Mouse (Mus musculus): ENCODE results near the gene Npm1. TPM values are rescaled to one million over a fixed set of nuclear protein-coding genes. Genes with fewer than 3 reads are reported as not detected.

Gene Npm1
- polyA plus RNA-seq, 1 experiment from 2014 or later: 277 TPM

- no peaks in the 10 kb centered on the region for H3K27me3 ChIP-seq (replicated peaks; ENCODE audit: insufficient read depth, low read length)
- H3K4me2 ChIP-seq (replicated peaks; ENCODE audit: low read depth, low read length): no peak overlapping the region
- WGBS: 80% methylated on average over 8 of the region's 8 CpGs
These were observed 28.5 kb downstream of the Npm1 start for GRCm38 (mm10) chr11:33134391-33134986.

DNA sequence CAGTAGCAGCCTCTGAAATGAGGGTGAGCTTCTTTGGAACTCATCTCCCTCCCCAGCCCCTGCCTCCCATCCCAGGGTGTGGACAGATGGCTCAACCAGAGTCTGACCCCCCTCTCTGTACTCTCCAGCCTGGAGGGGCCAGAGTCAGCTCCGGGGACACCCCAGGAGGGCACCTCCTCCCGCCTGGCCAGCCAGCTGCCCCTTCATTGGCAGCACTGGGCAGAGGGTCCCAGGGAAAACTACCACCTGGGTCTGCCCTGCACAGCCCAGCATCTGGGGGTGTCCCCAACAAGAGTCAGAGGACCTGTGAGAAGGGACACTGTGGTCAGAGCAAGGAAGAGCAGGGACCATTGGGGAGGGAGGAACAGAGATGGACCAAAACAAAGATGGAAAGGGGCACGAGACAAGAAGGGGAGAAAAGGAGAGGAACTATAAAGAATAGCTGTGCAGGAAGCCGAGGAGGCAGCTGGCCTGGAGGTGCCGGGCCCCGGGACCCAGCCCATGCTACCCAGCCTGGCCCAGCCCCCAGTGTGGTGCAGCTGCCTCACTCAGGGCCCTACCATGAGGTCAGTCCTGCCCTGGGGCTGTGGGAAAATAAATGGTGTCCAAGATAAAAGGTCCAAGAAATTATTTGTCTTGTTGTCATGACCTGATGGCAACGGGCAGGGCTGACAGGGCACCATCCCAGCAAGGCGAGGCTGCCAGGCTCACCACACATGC lies 30.2 kb downstream of the Npm1 start:
- Histone ChIP-seq H3K4me1 (ENCODE audit: insufficient read depth, low read depth, low read length) (no peaks in the 10 kb centered on the region), H3K27me3 (replicated peaks; ENCODE audit: insufficient read depth, low read length) (no peaks in the 10 kb centered on the region), H3K9ac (replicated peaks; ENCODE audit: low read depth) (no peak overlapping the region), H3K4me3 (ENCODE audit: low read depth, low read length) (no peak overlapping the region), H3K27ac (ENCODE audit: low read length) (no peak overlapping the region), H3K4me2 (replicated peaks; ENCODE audit: low read depth, low read length) (no peak overlapping the region), H3K36me3 (ENCODE audit: insufficient read depth, low read length) (no peaks in the 10 kb centered on the region), H3K9me3 (ENCODE audit: low read length) (no peaks in the 10 kb centered on the region)
- ATAC-seq: no peak
- DNase-seq (ENCODE audit: low spot score): no peak
- no peak for TF ChIP-seq CTCF (IDR thresholded peaks at IDR 0.05)
- no peak for TF ChIP-seq EP300 (IDR thresholded peaks at IDR 0.05)
- WGBS: 56% methylated on average over 8 of the region's 8 CpGs

More at GRCm38 (mm10) chr11:33134391-33134986, 28.5 kb downstream of the Npm1 start:
- Histone ChIP-seq H3K4me3 (ENCODE audit: low read depth, low read length) (no peak overlapping the region), H3K4me1 (ENCODE audit: insufficient read depth, low read depth, low read length) (no peaks in the 10 kb centered on the region), H3K9me3 (ENCODE audit: low read length) (no peaks in the 10 kb centered on the region), H3K9ac (replicated peaks; ENCODE audit: low read depth) (no peak overlapping the region), H3K36me3 (ENCODE audit: insufficient read depth, low read length) (no peaks in the 10 kb centered on the region), H3K27ac (ENCODE audit: low read length) (no peak overlapping the region)
- TF ChIP-seq EP300 (IDR thresholded peaks at IDR 0.05) (no peak), CTCF (IDR thresholded peaks at IDR 0.05) (no peak)
- ATAC-seq (no peak), DNase-seq (ENCODE audit: low spot score) (no peak)

- Histone ChIP-seq H3K4me2 (replicated peaks; ENCODE audit: low read depth, low read length) (no peak overlapping the region), H3K27ac (ENCODE audit: low read length) (no peak overlapping the region), H3K4me3 (ENCODE audit: low read depth, low read length) (no peak overlapping the region), H3K9me3 (ENCODE audit: low read length) (no peaks in the 10 kb centered on the region), H3K36me3 (ENCODE audit: insufficient read depth, low read length) (no peaks in the 10 kb centered on the region), H3K9ac (replicated peaks; ENCODE audit: low read depth) (no peak overlapping the region), H3K27me3 (replicated peaks; ENCODE audit: insufficient read depth, low read length) (no peaks in the 10 kb centered on the region), H3K4me1 (ENCODE audit: insufficient read depth, low read depth, low read length) (no peaks in the 10 kb centered on the region)
- ATAC-seq (no peak), DNase-seq (ENCODE audit: low spot score) (no peak)
- TF ChIP-seq CTCF (IDR thresholded peaks at IDR 0.05) (no peak), EP300 (IDR thresholded peaks at IDR 0.05) (no peak)
These were observed 35.9 kb downstream of the Npm1 start for GRCm38 (mm10) chr11:33127058-33127457.

- Histone ChIP-seq H3K27ac (ENCODE audit: low read length) (no peak overlapping the region), H3K4me2 (replicated peaks; ENCODE audit: low read depth, low read length) (peak overlapping the region; percentile 58), H3K9me3 (ENCODE audit: low read length) (no peaks in the 10 kb centered on the region), H3K4me1 (ENCODE audit: insufficient read depth, low read depth, low read length) (no peaks in the 10 kb centered on the region), H3K9ac (replicated peaks; ENCODE audit: low read depth) (no peak overlapping the region), H3K27me3 (replicated peaks; ENCODE audit: insufficient read depth, low read length) (no peaks in the 10 kb centered on the region), H3K4me3 (ENCODE audit: low read depth, low read length) (peak overlapping the region; percentile 26), H3K36me3 (ENCODE audit: insufficient read depth, low read length) (no peaks in the 10 kb centered on the region)
- WGBS: 2% methylated on average over 35 of the region's 37 CpGs
- peak; percentile 76 for ATAC-seq
- DNase-seq (ENCODE audit: low spot score): peak; percentile 63
- TF ChIP-seq CTCF (IDR thresholded peaks at IDR 0.05) (peak; percentile 40), EP300 (IDR thresholded peaks at IDR 0.05) (no peak)
These were observed 40.3 kb downstream of the Npm1 start for GRCm38 (mm10) chr11:33122575-33123268.

GRCm38 (mm10) chr11:33119556-33119955 lies 43.5 kb downstream of the Npm1 start:
- no peak for TF ChIP-seq CTCF (IDR thresholded peaks at IDR 0.05)
- TF ChIP-seq EP300 (IDR thresholded peaks at IDR 0.05): no peak
- no peak overlapping the region for H3K4me2 ChIP-seq (replicated peaks; ENCODE audit: low read depth, low read length)
- DNase-seq (ENCODE audit: low spot score): no peak
- no peaks in the 10 kb centered on the region for H3K9me3 ChIP-seq (ENCODE audit: low read length)
- no peak overlapping the region for H3K4me3 ChIP-seq (ENCODE audit: low read depth, low read length)
- no peak overlapping the region for H3K27ac ChIP-seq (ENCODE audit: low read length)
- 66% methylated on average over 8 of the region's 8 CpGs for WGBS
- no peak for ATAC-seq
- no peaks in the 10 kb centered on the region for H3K36me3 ChIP-seq (ENCODE audit: insufficient read depth, low read length)
- H3K27me3 ChIP-seq (replicated peaks; ENCODE audit: insufficient read depth, low read length): no peaks in the 10 kb centered on the region
- no peak overlapping the region for H3K9ac ChIP-seq (replicated peaks; ENCODE audit: low read depth)
- H3K4me1 ChIP-seq (ENCODE audit: insufficient read depth, low read depth, low read length): no peaks in the 10 kb centered on the region

- H3K27me3 ChIP-seq (replicated peaks; ENCODE audit: insufficient read depth, low read length): no peaks in the 10 kb centered on the region
- H3K9ac ChIP-seq (replicated peaks; ENCODE audit: low read depth): no peak overlapping the region
- H3K4me1 ChIP-seq (ENCODE audit: insufficient read depth, low read depth, low read length): no peaks in the 10 kb centered on the region
- H3K36me3 ChIP-seq (ENCODE audit: insufficient read depth, low read length): no peaks in the 10 kb centered on the region
- H3K27ac ChIP-seq (ENCODE audit: low read length): no peak overlapping the region
- no peak for TF ChIP-seq EP300 (IDR thresholded peaks at IDR 0.05)
- TF ChIP-seq CTCF (IDR thresholded peaks at IDR 0.05): no peak
- DNase-seq (ENCODE audit: low spot score) (no peak), ATAC-seq (peak; percentile 2; the same call in 1 of the 2 replicates)
- WGBS: 67% methylated on average over 7 of the region's 7 CpGs
- H3K4me2 ChIP-seq (replicated peaks; ENCODE audit: low read depth, low read length): no peak overlapping the region
- H3K9me3 ChIP-seq (ENCODE audit: low read length): no peaks in the 10 kb centered on the region
- no peak overlapping the region for H3K4me3 ChIP-seq (ENCODE audit: low read depth, low read length)
These were observed 43.9 kb downstream of the Npm1 start for GRCm38 (mm10) chr11:33119116-33119515.

All from lung, postnatal 0 days (tissue).